Mouse (Mus musculus): ENCODE measurements around the gene Cd276.

- no peak for TF ChIP-seq EP300 (IDR thresholded peaks at IDR 0.05; ENCODE audit: low read depth)
- peak; percentile 94 for TF ChIP-seq CTCF (IDR thresholded peaks at IDR 0.05; ENCODE audit: low read depth)
Observed at GRCm38 (mm10) chr9:58578669-58579068, 23.4 kb upstream of the Cd276 start.
